Mouse (Mus musculus) bone marrow macrophage, adult 2 months (primary cell): Measurements from ENCODE around the gene Cdk14. TPM values are rescaled to one million over a fixed set of nuclear protein-coding genes. Genes with fewer than 3 reads are reported as not detected.
A peak's percentile ranks its signal among the peaks of the same experiment; 100 is the strongest.

Experiments used
- H3K27ac ChIP-seq: 2 replicates; pipeline ENCODE4 v1.5.1; 2012; ENCODE audit warnings: low read depth, low read length; ENCODE audit not compliant: insufficient read depth
- H3K4me1 ChIP-seq: 2 replicates; pipeline ENCODE4 v1.6.1; 2012; ENCODE audit warnings: low read length; ENCODE audit not compliant: control insufficient read depth, insufficient read depth
- H3K4me3 ChIP-seq: 2 replicates; pipeline ENCODE4 v1.5.1; 2012; ENCODE audit warnings: mild to moderate bottlenecking, low read length, moderate library complexity; ENCODE audit not compliant: insufficient read depth
- CTCF ChIP-seq: IDR thresholded peaks from 2 replicates; pipeline ENCODE4 v1.5.1; 2012; ENCODE audit warnings: low read depth, mild to moderate bottlenecking, low read length, moderate library complexity
- POLR2A ChIP-seq: IDR thresholded peaks from 2 replicates; pipeline ENCODE4 v1.6.1; 2012; ENCODE audit warnings: mild to moderate bottlenecking, low read depth, low read length, borderline replicate concordance
- polyA plus RNA-seq: library from polyadenylated mRNA; stranded (reverse); fragments of >200 nt; gene quantifications from 2 replicates; pipeline ENCODE4 v1.2.4, GENCODE M21; 2012; ENCODE audit not compliant: missing spikeins, insufficient read depth, insufficient read length

The Cdk14 gene
- polyA plus RNA-seq, 1 experiment: 43.6 TPM

GRCm38 (mm10) chr5:4991023-4991422 is 429.1 kb downstream of the Cdk14 start:
- no peak for TF ChIP-seq POLR2A
- no peak for TF ChIP-seq CTCF
- no peak overlapping the region for H3K4me3 ChIP-seq
- no peaks in the 10 kb centered on the region for H3K4me1 ChIP-seq
- H3K27ac ChIP-seq: no peak overlapping the region

- TF ChIP-seq POLR2A: no peak
- TF ChIP-seq CTCF: no peak
- Histone ChIP-seq H3K4me3 (no peak overlapping the region), H3K27ac (no peak overlapping the region), H3K4me1 (no peaks in the 10 kb centered on the region)
These were observed 429.9 kb downstream of the Cdk14 start for GRCm38 (mm10) chr5:4990237-4990636.

- no peak for TF ChIP-seq CTCF
- TF ChIP-seq POLR2A: no peak
- Histone ChIP-seq H3K4me3 (no peak overlapping the region), H3K4me1 (peaks cover 2% of the 10 kb centered on the region; the same call in 1 of the 2 replicates), H3K27ac (no peak overlapping the region)
These were observed 433.9 kb downstream of the Cdk14 start for GRCm38 (mm10) chr5:4986181-4986580.

GRCm38 (mm10) chr5:4979551-4979950 is 440.6 kb downstream of the Cdk14 start:
- peaks cover 2% of the 10 kb centered on the region; the same call in 1 of the 2 replicates for H3K4me1 ChIP-seq
- no peak for TF ChIP-seq CTCF
- TF ChIP-seq POLR2A: no peak
- H3K27ac ChIP-seq: no peak overlapping the region
- no peak overlapping the region for H3K4me3 ChIP-seq

GRCm38 (mm10) chr5:4973408-4973807 is 446.7 kb downstream of the Cdk14 start:
- no peak overlapping the region for H3K27ac ChIP-seq

GRCm38 (mm10) chr5:4962063-4962610 is 458.0 kb downstream of the Cdk14 start:
- H3K27ac ChIP-seq: no peak overlapping the region
- no peak overlapping the region for H3K4me3 ChIP-seq
- peaks cover 7% of the 10 kb centered on the region; the same call in 1 of the 2 replicates for H3K4me1 ChIP-seq
- TF ChIP-seq CTCF: peak; percentile 71
- no peak for TF ChIP-seq POLR2A

More at GRCm38 (mm10) chr5:4973408-4973807, 446.7 kb downstream of the Cdk14 start:
- Histone ChIP-seq H3K4me1 (no peaks in the 10 kb centered on the region), H3K4me3 (no peak overlapping the region)
- TF ChIP-seq POLR2A: no peak
- TF ChIP-seq CTCF: no peak

- Histone ChIP-seq H3K4me1 (peaks cover 7% of the 10 kb centered on the region; the same call in 1 of the 2 replicates), H3K27ac (no peak overlapping the region), H3K4me3 (no peak overlapping the region)
- TF ChIP-seq CTCF (no peak), POLR2A (no peak)
These were observed 458.5 kb downstream of the Cdk14 start for GRCm38 (mm10) chr5:4961636-4962035.

- peaks cover 7% of the 10 kb centered on the region; the same call in 1 of the 2 replicates for H3K4me1 ChIP-seq
- TF ChIP-seq CTCF (no peak), POLR2A (no peak)
- H3K4me3 ChIP-seq: no peak overlapping the region
- H3K27ac ChIP-seq: no peak overlapping the region
These were observed 460.7 kb downstream of the Cdk14 start for GRCm38 (mm10) chr5:4959446-4959845.

- H3K27ac ChIP-seq: no peak overlapping the region
- TF ChIP-seq POLR2A (no peak), CTCF (no peak)
- no peak overlapping the region for H3K4me3 ChIP-seq
- H3K4me1 ChIP-seq: no peaks in the 10 kb centered on the region
These were observed 464.1 kb downstream of the Cdk14 start for GRCm38 (mm10) chr5:4955993-4956392.

GRCm38 (mm10) chr5:4955392-4955791 is 464.7 kb downstream of the Cdk14 start:
- H3K4me3 ChIP-seq: no peak overlapping the region
- no peaks in the 10 kb centered on the region for H3K4me1 ChIP-seq
- no peak overlapping the region for H3K27ac ChIP-seq
- no peak for TF ChIP-seq POLR2A
- TF ChIP-seq CTCF: no peak

- Histone ChIP-seq H3K27ac (no peak overlapping the region), H3K4me3 (no peak overlapping the region)
- no peak for TF ChIP-seq POLR2A
- TF ChIP-seq CTCF: no peak
These were observed 470.7 kb downstream of the Cdk14 start for GRCm38 (mm10) chr5:4949433-4949832.

More at GRCm38 (mm10) chr5:4949433-4949832, 470.7 kb downstream of the Cdk14 start:
- no peaks in the 10 kb centered on the region for H3K4me1 ChIP-seq
